Mouse (Mus musculus): Measurements from ENCODE around the gene Ggt5. TPM values are rescaled to one million over a fixed set of nuclear protein-coding genes. Genes with fewer than 3 reads are reported as not detected.

Gene Ggt5
- total RNA-seq, 2 experiments from 2014 or later, result 5.8 to 7.0 TPM

DNA sequence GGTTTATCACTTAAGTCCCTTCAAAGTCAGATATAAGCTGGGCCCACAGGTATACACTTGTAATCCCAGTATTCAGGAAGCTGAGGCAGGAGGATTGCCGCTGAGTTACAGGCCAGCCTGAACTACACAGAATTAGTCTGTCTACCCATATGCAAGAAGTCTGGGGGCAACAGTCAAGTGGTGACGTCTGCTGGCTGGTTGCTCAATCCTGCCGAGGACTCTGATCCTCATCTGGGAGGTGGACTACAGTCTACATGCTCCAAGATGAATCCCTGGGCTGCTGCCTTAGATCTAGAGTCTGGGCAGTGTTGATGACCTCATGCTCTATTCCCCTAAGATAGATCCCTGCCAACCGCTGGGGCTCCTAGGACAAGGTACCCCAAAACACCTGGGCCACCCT, 64.9 kb downstream of the Ggt5 start:
- DNase-seq, result no peak

DNA sequence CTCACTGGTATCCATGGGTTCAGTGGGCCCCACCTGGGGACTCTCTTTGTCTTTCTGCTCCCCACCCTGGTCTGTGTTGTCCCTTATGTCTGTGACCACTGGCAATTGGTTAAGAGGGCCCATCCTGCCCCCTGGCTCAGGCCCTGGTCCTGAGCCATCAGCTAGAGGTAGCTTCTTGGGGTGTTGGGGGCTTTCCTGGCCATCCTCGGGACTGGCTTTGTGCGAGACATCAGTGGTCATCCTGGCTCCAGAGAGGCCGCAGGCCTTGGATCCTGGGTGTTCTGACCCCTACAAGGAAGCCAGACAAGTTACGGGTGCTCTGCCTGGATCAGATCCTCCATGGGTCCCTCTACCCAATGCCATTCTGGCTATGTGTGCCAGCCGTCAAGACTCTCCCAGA, 68.0 kb downstream of the Ggt5 start:
- no peak for DNase-seq

DNA sequence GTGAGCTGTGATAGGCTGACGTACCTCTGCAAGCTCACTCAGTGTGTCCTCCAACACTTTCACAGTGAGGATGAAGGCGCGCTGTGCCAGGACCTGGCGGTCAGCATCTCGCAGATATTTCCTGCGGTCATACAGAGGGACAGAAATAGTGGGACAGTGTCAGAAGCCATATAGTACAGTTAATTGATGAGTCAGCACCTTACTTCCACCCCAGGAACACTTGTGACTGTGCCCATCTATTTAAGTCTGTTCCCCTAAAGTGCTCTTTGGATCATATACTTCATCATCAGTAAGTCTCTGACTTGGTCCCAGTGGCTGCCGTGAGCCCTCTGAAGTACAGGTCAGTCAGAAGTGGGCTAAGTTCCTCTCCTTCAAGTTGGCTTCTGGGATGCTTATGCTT, 68.6 kb downstream of the Ggt5 start:
- DNase-seq, result no peak

DNA sequence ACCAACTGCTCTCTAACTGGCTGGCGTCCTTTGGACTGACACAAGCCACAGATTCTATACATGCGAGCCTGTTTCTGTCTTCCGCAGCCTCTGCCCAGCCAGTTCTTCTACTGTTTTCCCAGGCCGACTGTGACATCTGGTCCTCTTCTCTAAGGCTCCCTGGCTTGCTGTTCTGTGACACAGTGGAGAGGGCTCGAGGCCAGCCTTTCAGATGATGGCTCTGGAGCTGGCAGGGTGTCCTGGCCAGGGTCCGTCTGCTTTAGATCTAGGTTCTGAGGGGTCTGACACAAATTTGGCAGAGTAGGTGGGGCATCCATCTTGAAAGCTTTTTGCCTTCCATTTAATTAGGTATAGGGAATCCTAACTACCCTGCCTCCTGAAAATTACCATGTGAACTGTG, 72.2 kb downstream of the Ggt5 start:
- no peak for DNase-seq

DNA sequence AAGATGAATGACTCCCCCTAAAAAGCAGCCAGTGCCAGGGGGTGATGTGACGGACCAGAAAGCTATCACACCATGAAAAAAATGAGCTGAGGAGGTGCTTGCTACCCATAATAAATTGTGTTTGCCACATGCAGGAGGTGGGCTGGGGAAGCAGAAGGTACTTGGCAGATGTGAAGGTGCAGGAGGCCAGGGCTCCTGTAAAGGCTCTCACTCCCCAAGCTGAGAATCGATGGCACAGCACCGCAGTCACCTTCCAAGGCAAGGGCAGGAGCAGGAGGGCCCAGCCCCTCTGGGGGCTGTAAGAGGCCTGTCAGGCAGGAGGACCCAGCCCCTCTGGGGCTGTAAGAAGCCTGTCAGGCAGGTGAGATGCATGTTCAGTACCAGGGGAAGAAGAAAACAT, 72.7 kb downstream of the Ggt5 start:
- DNase-seq, result no peak

DNA sequence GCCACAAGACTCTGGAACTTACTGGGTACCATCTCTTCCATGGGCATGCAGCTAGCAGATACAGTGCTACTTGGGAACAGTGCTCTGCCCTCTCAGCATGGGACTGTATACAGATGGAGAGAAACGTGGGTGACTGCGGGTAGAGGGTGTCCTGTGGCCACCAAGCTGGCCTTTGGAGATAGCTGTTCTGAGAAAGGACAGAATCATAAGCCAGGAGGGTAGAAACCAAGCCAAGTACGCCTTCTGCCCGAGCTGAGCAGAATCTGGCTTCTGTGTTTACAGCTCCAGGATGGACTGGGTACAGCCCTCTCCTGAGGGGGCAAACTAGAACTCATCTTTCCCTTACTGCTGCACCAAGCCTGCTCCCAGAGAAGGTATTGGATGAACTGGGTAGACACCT, 73.4 kb downstream of the Ggt5 start:
- no peak for DNase-seq

DNA sequence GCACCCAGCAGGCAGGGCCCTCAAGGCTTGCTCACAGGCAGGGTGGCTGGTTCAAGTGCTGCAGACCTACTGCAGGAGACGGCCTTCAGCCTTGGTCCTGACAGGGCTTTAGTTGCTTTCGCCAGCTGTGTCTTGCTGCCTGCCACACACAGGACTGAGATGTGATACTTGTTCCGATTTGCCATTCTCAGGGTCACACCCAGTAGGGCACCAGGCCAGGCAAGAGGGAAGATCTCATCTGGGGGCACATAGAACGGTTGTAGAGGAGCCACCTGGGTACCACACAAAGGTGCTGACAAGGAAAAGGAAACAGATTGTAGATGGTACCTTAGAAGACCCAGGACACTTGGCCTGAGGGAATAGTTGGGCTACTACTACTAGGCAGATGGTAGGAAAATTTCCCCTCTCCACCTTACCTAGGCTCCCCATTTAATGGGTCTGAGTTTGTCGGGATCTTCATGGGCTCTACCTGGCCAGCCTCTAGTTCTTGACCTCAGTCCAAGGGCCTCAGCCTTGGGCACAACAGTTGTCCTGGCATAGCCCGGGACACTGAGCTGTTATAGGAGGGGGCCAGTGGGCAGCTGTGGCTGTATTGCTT, 75.6 kb downstream of the Ggt5 start:
- DNase-seq, result no peak

DNA sequence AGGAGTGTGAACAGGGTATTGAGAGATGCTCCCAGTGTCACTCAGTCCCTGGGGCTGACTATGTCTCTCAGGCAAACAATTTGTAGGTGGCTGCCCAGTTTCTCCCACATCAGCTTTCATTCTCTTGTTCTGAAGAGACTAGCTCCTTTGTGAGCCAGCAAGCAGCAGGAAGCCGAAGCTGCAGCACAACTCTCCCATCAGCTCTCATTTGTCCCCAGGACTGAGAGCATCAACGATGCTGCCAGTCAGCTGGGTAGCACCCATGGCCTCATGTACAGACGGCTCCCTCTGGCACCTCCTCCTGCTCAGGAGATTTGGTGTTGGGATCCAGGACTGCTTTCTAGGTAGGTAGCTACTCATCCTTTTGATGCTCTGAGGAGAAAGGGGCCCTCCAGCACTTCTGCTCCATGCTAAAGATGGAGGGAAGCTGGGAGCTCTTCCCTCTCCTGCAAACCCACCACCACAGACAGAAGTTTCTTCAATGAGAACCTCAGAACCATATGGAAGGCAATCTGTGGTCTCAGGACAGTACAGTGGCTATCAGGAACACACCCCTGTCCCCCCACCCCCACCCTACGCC, 77.4 kb downstream of the Ggt5 start:
- no peak for DNase-seq

Other genes with a start within 250 kb of the Ggt5 start
- gene Upb1, start 188.2 kb upstream of the Ggt5 start, total RNA-seq (2021), result under 1 TPM; 0.20 to 0.21 TPM
- gene Snrpd3, start 71.8 kb upstream of the Ggt5 start, total RNA-seq (2021), result 100 to 1,000 TPM; 126 to 134 TPM
- gene Gucd1, start 71.4 kb upstream of the Ggt5 start, total RNA-seq (2021), result 10 to 100 TPM; 46.9 to 47.5 TPM
- 1 to 10 TPM; 1.3 to 1.9 TPM for gene Lrrc75b, start 29.0 kb upstream of the Ggt5 start, total RNA-seq (2021)
- gene Ggt1, start 27.7 kb upstream of the Ggt5 start, total RNA-seq (2021), result 1 to 10 TPM in 1 of 2 experiments, under 1 TPM in 1; 0.52 to 1.0 TPM
- 1 to 10 TPM; 2.6 to 3.3 TPM for gene Susd2, start 54.7 kb downstream of the Ggt5 start, total RNA-seq (2021)
- 10 to 100 TPM; 11.7 to 18.7 TPM for gene Cabin1, start 175.0 kb downstream of the Ggt5 start, total RNA-seq (2021)
- gene Ddt, start 184.1 kb downstream of the Ggt5 start, total RNA-seq (2021), result 10 to 100 TPM; 26.9 to 35.6 TPM
- not detected for gene Gm20441, start 191.6 kb downstream of the Ggt5 start, total RNA-seq (2021)
- 1 to 10 TPM; 6.0 to 6.3 TPM for gene Gstt3, start 192.1 kb downstream of the Ggt5 start, total RNA-seq (2021)
- gene Gstt1, start 209.2 kb downstream of the Ggt5 start, total RNA-seq (2021), result 10 to 100 TPM; 12.0 to 12.5 TPM
- gene Gstt4, start 233.2 kb downstream of the Ggt5 start, total RNA-seq (2021), result not detected
- gene Gstt2, start 248.1 kb downstream of the Ggt5 start, total RNA-seq (2021), result 1 to 10 TPM; 7.1 to 8.4 TPM